Mouse (Mus musculus): Measurements from ENCODE around the gene Spast. TPM values are rescaled to one million over a fixed set of nuclear protein-coding genes. Genes with fewer than 3 reads are reported as not detected.
A peak's percentile ranks its signal among the peaks of the same experiment; 100 is the strongest.

Gene Spast
- total and polyA plus RNA-seq, 2 experiments, result 5.6 to 15.0 TPM

- no peak for DNase-seq (ENCODE audit: extremely low read depth, low read depth, low spot score)
- Histone ChIP-seq H3K36me3 (ENCODE audit: control insufficient read depth, insufficient read depth, low read length) (no peaks in the 10 kb centered on the region), H3K4me1 (ENCODE audit: control insufficient read depth, insufficient read depth, low read length) (no peaks in the 10 kb centered on the region), H3K79me2 (ENCODE audit: control insufficient read depth, insufficient read depth, low read length) (no peaks in the 10 kb centered on the region), H3K4me3 (ENCODE audit: insufficient read depth, low read depth, low read length) (no peak overlapping the region), H3K27ac (replicated peaks; ENCODE audit: insufficient read depth, low read depth, low read length) (no peak overlapping the region), H3K27me3 (ENCODE audit: control insufficient read depth, insufficient read depth, low read length) (no peaks in the 10 kb centered on the region), H3K9ac (ENCODE audit: low read depth, low read length) (no peak overlapping the region)
- 88% methylated on average over 9 of the region's 9 CpGs for WGBS
- TF ChIP-seq POLR2A (IDR thresholded peaks at IDR 0.05; ENCODE audit: extremely low read depth, insufficient read depth, low read length) (no peak), CTCF (IDR thresholded peaks at IDR 0.05; ENCODE audit: low read depth, low read length) (no peak)
Observed at GRCm38 (mm10) chr17:74437762-74438161, 99.0 kb downstream of the Spast start.

GRCm38 (mm10) chr17:74440486-74440885, 101.7 kb downstream of the Spast start:
- DNase-seq (ENCODE audit: extremely low read depth, low read depth, low spot score), result peak; percentile 17
- no peaks in the 10 kb centered on the region for H3K4me1 ChIP-seq (ENCODE audit: control insufficient read depth, insufficient read depth, low read length)
- no peaks in the 10 kb centered on the region for H3K27me3 ChIP-seq (ENCODE audit: control insufficient read depth, insufficient read depth, low read length)
- 74% methylated on average over 5 of the region's 5 CpGs for WGBS
- no peak overlapping the region for H3K9ac ChIP-seq (ENCODE audit: low read depth, low read length)
- no peaks in the 10 kb centered on the region for H3K79me2 ChIP-seq (ENCODE audit: control insufficient read depth, insufficient read depth, low read length)
- H3K36me3 ChIP-seq (ENCODE audit: control insufficient read depth, insufficient read depth, low read length), result no peaks in the 10 kb centered on the region
- H3K4me3 ChIP-seq (ENCODE audit: insufficient read depth, low read depth, low read length), result no peak overlapping the region
- H3K27ac ChIP-seq (replicated peaks; ENCODE audit: insufficient read depth, low read depth, low read length), result no peak overlapping the region
- TF ChIP-seq CTCF (IDR thresholded peaks at IDR 0.05; ENCODE audit: low read depth, low read length), result no peak
- no peak for TF ChIP-seq POLR2A (IDR thresholded peaks at IDR 0.05; ENCODE audit: extremely low read depth, insufficient read depth, low read length)

Other genes starting within 250 kb of the Spast start
- 31.8 and 36.6 TPM in 2 replicates for gene Memo1, start 43.5 kb upstream of the Spast start, total RNA-seq (2014; rRNA removed)
- gene Memo1, start 43.5 kb upstream of the Spast start, polyA plus RNA-seq (2012; rRNA removed), result 34.5 and 36.0 TPM in 2 replicates
- gene Dpy30, start 15.0 kb upstream of the Spast start, total RNA-seq (2014; rRNA removed), result 22.1 and 29.2 TPM in 2 replicates
- 30.4 and 34.7 TPM in 2 replicates for gene Dpy30, start 15.0 kb upstream of the Spast start, polyA plus RNA-seq (2012; rRNA removed)
- gene Slc30a6, start 56.6 kb downstream of the Spast start, total RNA-seq (2014; rRNA removed), result 22.7 and 23.6 TPM in 2 replicates
- gene Slc30a6, start 56.6 kb downstream of the Spast start, polyA plus RNA-seq (2012; rRNA removed), result 13.5 and 14.4 TPM in 2 replicates
- gene Nlrc4, start 120.2 kb downstream of the Spast start, total RNA-seq (2014; rRNA removed), result 0.37 and 0.40 TPM in 2 replicates
- 0.04 TPM in 1 of 2 replicates, not detected in the other for gene Nlrc4, start 120.2 kb downstream of the Spast start, polyA plus RNA-seq (2012; rRNA removed)
- 30.3 and 35.4 TPM in 2 replicates for gene Yipf4, start 150.5 kb downstream of the Spast start, total RNA-seq (2014; rRNA removed)
- 27.4 and 28.2 TPM in 2 replicates for gene Yipf4, start 150.5 kb downstream of the Spast start, polyA plus RNA-seq (2012; rRNA removed)
- 107 and 115 TPM in 2 replicates for gene Birc6, start 189.3 kb downstream of the Spast start, total RNA-seq (2014; rRNA removed)
- gene Birc6, start 189.3 kb downstream of the Spast start, polyA plus RNA-seq (2012; rRNA removed), result 32.8 and 33.2 TPM in 2 replicates

Data from liver, adult 2 months (tissue).